Mouse (Mus musculus): ENCODE results near the gene Abca17. TPM values are rescaled to one million over a fixed set of nuclear protein-coding genes. Genes with fewer than 3 reads are reported as not detected.

The Abca17 gene
- polyA plus RNA-seq, 1 experiment from 2014 or later, result not detected

GRCm38 (mm10) chr17:24248641-24249040, 102.2 kb downstream of the Abca17 start:
- WGBS, result 94% methylated on average over 2 of the region's 2 CpGs
- H3K4me3 ChIP-seq (ENCODE audit: low read depth, low read length), result no peak overlapping the region

GRCm38 (mm10) chr17:24244061-24244460, 106.8 kb downstream of the Abca17 start:
- H3K4me1 ChIP-seq (ENCODE audit: insufficient read depth), result no peaks in the 10 kb centered on the region
- H3K4me3 ChIP-seq (ENCODE audit: low read depth, low read length), result no peak overlapping the region
- 95% methylated on average over 8 of the region's 8 CpGs for WGBS
- H3K9me3 ChIP-seq (ENCODE audit: low read depth, low read length), result peaks cover 11% of the 10 kb centered on the region
- DNase-seq (no peak), ATAC-seq (ENCODE audit: insufficient read depth) (no peak)
- no peak overlapping the region for H3K9ac ChIP-seq
- H3K27me3 ChIP-seq (ENCODE audit: insufficient read depth, low read length), result no peaks in the 10 kb centered on the region
- H3K27ac ChIP-seq (ENCODE audit: low read depth), result no peak overlapping the region
- H3K36me3 ChIP-seq (ENCODE audit: insufficient read depth), result peaks cover 92% of the 10 kb centered on the region
- no peak for TF ChIP-seq CTCF (IDR thresholded peaks at IDR 0.05; ENCODE audit: low read depth)
- H3K4me2 ChIP-seq, result no peak overlapping the region

More at GRCm38 (mm10) chr17:24248641-24249040, 102.2 kb downstream of the Abca17 start:
- Histone ChIP-seq H3K4me1 (ENCODE audit: insufficient read depth) (no peaks in the 10 kb centered on the region), H3K36me3 (ENCODE audit: insufficient read depth) (peaks cover 49% of the 10 kb centered on the region), H3K27ac (ENCODE audit: low read depth) (no peak overlapping the region), H3K27me3 (ENCODE audit: insufficient read depth, low read length) (no peaks in the 10 kb centered on the region), H3K4me2 (no peak overlapping the region; the same call in 1 of the 2 replicates), H3K9ac (no peak overlapping the region), H3K9me3 (ENCODE audit: low read depth, low read length) (peaks cover 9% of the 10 kb centered on the region)
- TF ChIP-seq CTCF (IDR thresholded peaks at IDR 0.05; ENCODE audit: low read depth), result 0 out of 2 replicates have a peak, but pooled peaks have one; percentile 18
- peak; percentile 39 for DNase-seq
- ATAC-seq (ENCODE audit: insufficient read depth), result no peak

GRCm38 (mm10) chr17:24243311-24243969, 107.4 kb downstream of the Abca17 start:
- H3K27me3 ChIP-seq (ENCODE audit: insufficient read depth, low read length), result no peaks in the 10 kb centered on the region
- H3K4me1 ChIP-seq (ENCODE audit: insufficient read depth), result no peaks in the 10 kb centered on the region
- no peak overlapping the region for H3K4me2 ChIP-seq
- peak; percentile 72 for TF ChIP-seq CTCF (IDR thresholded peaks at IDR 0.05; ENCODE audit: low read depth)
- no peak for ATAC-seq (ENCODE audit: insufficient read depth)
- peaks cover 11% of the 10 kb centered on the region for H3K9me3 ChIP-seq (ENCODE audit: low read depth, low read length)
- WGBS, result 84% methylated on average over 4 of the region's 4 CpGs
- H3K36me3 ChIP-seq (ENCODE audit: insufficient read depth), result peaks cover 92% of the 10 kb centered on the region
- no peak overlapping the region for H3K4me3 ChIP-seq (ENCODE audit: low read depth, low read length)
- DNase-seq, result peak; percentile 63
- no peak overlapping the region for H3K9ac ChIP-seq
- H3K27ac ChIP-seq (ENCODE audit: low read depth), result no peak overlapping the region

GRCm38 (mm10) chr17:24236921-24237320, 113.9 kb downstream of the Abca17 start:
- no peak overlapping the region for H3K27ac ChIP-seq (ENCODE audit: low read depth)
- TF ChIP-seq CTCF (IDR thresholded peaks at IDR 0.05; ENCODE audit: low read depth), result no peak
- no peak overlapping the region for H3K9ac ChIP-seq
- DNase-seq (no peak), ATAC-seq (ENCODE audit: insufficient read depth) (no peak)
- no peaks in the 10 kb centered on the region for H3K9me3 ChIP-seq (ENCODE audit: low read depth, low read length)
- H3K36me3 ChIP-seq (ENCODE audit: insufficient read depth), result peaks cover 99% of the 10 kb centered on the region
- 94% methylated on average over 7 of the region's 7 CpGs for WGBS
- no peak overlapping the region for H3K4me3 ChIP-seq (ENCODE audit: low read depth, low read length)
- no peaks in the 10 kb centered on the region for H3K27me3 ChIP-seq (ENCODE audit: insufficient read depth, low read length)
- no peaks in the 10 kb centered on the region for H3K4me1 ChIP-seq (ENCODE audit: insufficient read depth)
- no peak overlapping the region for H3K4me2 ChIP-seq

- Histone ChIP-seq H3K9ac (no peak overlapping the region), H3K4me2 (no peak overlapping the region), H3K27me3 (ENCODE audit: insufficient read depth, low read length) (no peaks in the 10 kb centered on the region), H3K9me3 (ENCODE audit: low read depth, low read length) (no peaks in the 10 kb centered on the region), H3K36me3 (ENCODE audit: insufficient read depth) (peaks cover 98% of the 10 kb centered on the region), H3K4me1 (ENCODE audit: insufficient read depth) (no peaks in the 10 kb centered on the region), H3K27ac (ENCODE audit: low read depth) (no peak overlapping the region), H3K4me3 (ENCODE audit: low read depth, low read length) (no peak overlapping the region)
- TF ChIP-seq CTCF (IDR thresholded peaks at IDR 0.05; ENCODE audit: low read depth), result no peak
- no peak for ATAC-seq (ENCODE audit: insufficient read depth)
- WGBS, result 100% methylated on average over 1 of the region's 1 CpGs
- DNase-seq, result no peak
Measured at GRCm38 (mm10) chr17:24236479-24236878, 114.4 kb downstream of the Abca17 start.

GRCm38 (mm10) chr17:24227941-24228340, 122.9 kb downstream of the Abca17 start:
- no peak overlapping the region for H3K4me2 ChIP-seq
- H3K27ac ChIP-seq (ENCODE audit: low read depth), result no peak overlapping the region
- DNase-seq (no peak), ATAC-seq (ENCODE audit: insufficient read depth) (no peak)
- no peaks in the 10 kb centered on the region for H3K27me3 ChIP-seq (ENCODE audit: insufficient read depth, low read length)
- H3K9ac ChIP-seq, result no peak overlapping the region
- WGBS, result 89% methylated on average over 7 of the region's 7 CpGs
- peaks cover 98% of the 10 kb centered on the region for H3K36me3 ChIP-seq (ENCODE audit: insufficient read depth)
- no peaks in the 10 kb centered on the region for H3K4me1 ChIP-seq (ENCODE audit: insufficient read depth)
- no peak overlapping the region for H3K4me3 ChIP-seq (ENCODE audit: low read depth, low read length)
- no peaks in the 10 kb centered on the region for H3K9me3 ChIP-seq (ENCODE audit: low read depth, low read length)
- TF ChIP-seq CTCF (IDR thresholded peaks at IDR 0.05; ENCODE audit: low read depth), result no peak

- Histone ChIP-seq H3K4me2 (no peak overlapping the region), H3K27ac (ENCODE audit: low read depth) (no peak overlapping the region), H3K36me3 (ENCODE audit: insufficient read depth) (peaks cover 95% of the 10 kb centered on the region), H3K4me3 (ENCODE audit: low read depth, low read length) (no peak overlapping the region), H3K27me3 (ENCODE audit: insufficient read depth, low read length) (no peaks in the 10 kb centered on the region), H3K9ac (no peak overlapping the region), H3K4me1 (ENCODE audit: insufficient read depth) (no peaks in the 10 kb centered on the region), H3K9me3 (ENCODE audit: low read depth, low read length) (no peaks in the 10 kb centered on the region)
- WGBS, result 88% methylated on average over 8 of the region's 8 CpGs
- ATAC-seq (ENCODE audit: insufficient read depth) (no peak), DNase-seq (no peak)
- TF ChIP-seq CTCF (IDR thresholded peaks at IDR 0.05; ENCODE audit: low read depth), result no peak
Measured at GRCm38 (mm10) chr17:24226721-24227120, 124.1 kb downstream of the Abca17 start.

All from lung, embryonic 14.5 days (tissue).